Mouse (Mus musculus) heart, adult 11 months (tissue): ENCODE measurements around the gene Gm21883.
"Not testable (repeated sequence)": the region's sequence is repeated elsewhere in the genome, so short reads cannot be mapped to it uniquely, and the experiment has no call there.

ENCODE experiments used
- DNase-seq: peaks from one replicate; pipeline ENCODE4 v3.0.0; 2022

Gm21883 gene

DNA sequence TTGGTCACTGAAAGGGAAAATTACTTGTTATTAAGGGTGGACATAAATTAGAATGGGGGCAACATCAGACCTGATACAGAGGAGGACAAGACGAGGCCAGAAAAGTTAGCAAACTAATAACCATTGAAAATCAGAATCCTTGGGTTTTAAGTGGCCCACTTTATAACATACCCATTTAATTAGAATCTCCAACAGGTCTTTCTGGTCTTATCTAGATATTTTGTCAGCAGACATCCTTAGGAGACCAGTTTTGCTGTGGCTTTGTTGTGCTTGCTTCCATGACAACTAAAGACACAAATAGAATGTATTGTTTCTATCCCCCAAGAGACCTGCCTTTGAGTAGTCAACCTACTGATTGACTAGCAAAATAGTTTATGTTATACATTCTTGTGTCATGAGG lies at the start of gene Gm21883:
TSS of gene Gm21883 (minus strand) at position 101 of the 400 bp plus-strand sequence.
- not testable (repeated sequence) for DNase-seq

DNA sequence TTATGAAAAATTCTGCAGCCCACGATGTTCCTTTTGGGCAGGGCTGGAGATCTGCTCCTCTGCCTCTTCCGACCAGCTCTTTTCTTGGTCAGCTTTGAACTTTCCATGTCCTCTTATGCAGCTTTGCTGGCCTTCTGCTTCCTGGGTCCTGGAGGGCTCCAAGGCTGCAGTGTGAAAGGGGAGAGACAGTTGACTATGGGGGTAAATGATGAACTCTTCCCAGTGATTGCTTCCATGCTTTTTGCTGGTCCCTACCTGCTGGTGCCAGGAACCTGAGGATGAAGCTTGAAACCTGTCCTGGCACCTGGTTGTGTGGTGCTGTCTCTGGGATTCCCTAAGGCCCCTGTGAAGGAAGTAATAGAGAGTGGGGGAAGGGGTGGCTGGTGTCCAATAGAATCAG lies 44.7 kb upstream of the Gm21883 start, which contains the start of gene Spin2e:
TSS of gene Spin2e (minus strand) at position 101 of the 400 bp plus-strand sequence.
- DNase-seq: not testable (repeated sequence)
